Mouse (Mus musculus) forebrain, embryonic 11.5 days (tissue): ENCODE data around the gene Tmem135. TPM values are rescaled to one million over a fixed set of nuclear protein-coding genes. Genes with fewer than 3 reads are reported as not detected.

Experiments used
- ATAC-seq: fragments of 200-750 bp; cut with Nextera tagmentation; replicated peaks from 2 replicates; pipeline ENCODE4 v1.8.0; 2017; ENCODE audit warnings: moderate TSS enrichment; ENCODE audit not compliant: low FRiP score
- DNase-seq: peaks from one replicate; pipeline ENCODE4 v3.0.0-alpha.2; 2017; ENCODE audit warnings: low spot score
- H3K27ac ChIP-seq: fragments of 300-500 bp; sonication (generic); 2 replicates; pipeline ENCODE4 v1.5.1; 2014; ENCODE audit warnings: low read depth, low read length
- H3K27me3 ChIP-seq: fragments of 300-500 bp; sonication (generic); 2 replicates; pipeline ENCODE4 v1.6.1; 2014; ENCODE audit warnings: mild to moderate bottlenecking, low read length, mixed read lengths; ENCODE audit not compliant: control insufficient read depth, insufficient read depth
- H3K36me3 ChIP-seq: fragments of 300-500 bp; sonication (generic); 2 replicates; pipeline ENCODE4 v1.6.1; 2014; ENCODE audit warnings: mild to moderate bottlenecking, low read length, moderate library complexity, mixed read lengths; ENCODE audit not compliant: control insufficient read depth, insufficient read depth
- H3K4me1 ChIP-seq: fragments of 300-500 bp; sonication (generic); replicated peaks from 2 replicates; pipeline ENCODE4 v1.6.1; 2014; ENCODE audit warnings: low read length, mixed read lengths; ENCODE audit not compliant: control insufficient read depth, insufficient read depth
- H3K4me2 ChIP-seq: fragments of 300-500 bp; sonication (generic); 2 replicates; pipeline ENCODE4 v1.6.1; 2014; ENCODE audit warnings: low read depth, mild to moderate bottlenecking, low read length, moderate library complexity, mixed read lengths; ENCODE audit not compliant: severe bottlenecking
- H3K4me3 ChIP-seq: fragments of 300-500 bp; sonication (generic); 2 replicates; pipeline ENCODE4 v1.5.1; 2014; ENCODE audit warnings: low read depth, low read length
- H3K9ac ChIP-seq: fragments of 300-500 bp; sonication (generic); 2 replicates; pipeline ENCODE4 v1.6.1; 2014; ENCODE audit warnings: low read length
- H3K9me3 ChIP-seq: fragments of 300-500 bp; sonication (generic); 2 replicates; pipeline ENCODE4 v1.6.1; 2016; ENCODE audit warnings: low read length, mixed read lengths; ENCODE audit not compliant: control insufficient read depth
- WGBS: fragments of 180-500 bp; shearing (Covaris S2); extraction: QIAGEN DNeasy Blood & Tissue Kit; methylation state at CpG from one replicate; pipeline ENCODE4 v1.1.7; 2014; 5-methylcytosine and 5-hydroxymethylcytosine counted together
- polyA plus RNA-seq: library from polyadenylated mRNA; unstranded; fragments of >200 nt; fragmentation: Nextera tagmentation; extraction: Ambion mirVana; gene quantifications from 2 replicates; pipeline ENCODE4 v1.2.1, GENCODE M21; 2014

Gene Tmem135
- polyA plus RNA-seq, 1 experiment from 2014 or later: 16.2 TPM

GRCm38 (mm10) chr7:89253317-89253716 is 150.7 kb downstream of the Tmem135 start:
- 92% methylated on average over 2 of the region's 2 CpGs for WGBS
- H3K4me1 ChIP-seq: no peaks in the 10 kb centered on the region
- no peak overlapping the region for H3K4me3 ChIP-seq
- ATAC-seq (no peak), DNase-seq (no peak)
- no peak overlapping the region for H3K27ac ChIP-seq
- H3K4me2 ChIP-seq: no peak overlapping the region
- no peak overlapping the region for H3K9ac ChIP-seq
- no peaks in the 10 kb centered on the region for H3K36me3 ChIP-seq
- no peaks in the 10 kb centered on the region for H3K27me3 ChIP-seq
- H3K9me3 ChIP-seq: no peaks in the 10 kb centered on the region

GRCm38 (mm10) chr7:89251880-89252453 is 152.1 kb downstream of the Tmem135 start:
- WGBS: 90% methylated on average over 4 of the region's 4 CpGs
- no peak for ATAC-seq
- no peaks in the 10 kb centered on the region for H3K36me3 ChIP-seq

GRCm38 (mm10) chr7:89248135-89248850 is 155.7 kb downstream of the Tmem135 start:
- Histone ChIP-seq H3K27ac (no peak overlapping the region), H3K27me3 (no peaks in the 10 kb centered on the region), H3K9me3 (no peaks in the 10 kb centered on the region), H3K4me3 (no peak overlapping the region), H3K9ac (no peak overlapping the region), H3K4me2 (no peak overlapping the region), H3K4me1 (no peaks in the 10 kb centered on the region), H3K36me3 (no peaks in the 10 kb centered on the region)
- ATAC-seq (no peak), DNase-seq (no peak)
- 69% methylated on average over 7 of the region's 7 CpGs for WGBS

More at GRCm38 (mm10) chr7:89251880-89252453, 152.1 kb downstream of the Tmem135 start:
- no peak for DNase-seq
- no peak overlapping the region for H3K27ac ChIP-seq
- no peaks in the 10 kb centered on the region for H3K27me3 ChIP-seq
- H3K9ac ChIP-seq: no peak overlapping the region
- H3K4me1 ChIP-seq: no peaks in the 10 kb centered on the region
- H3K4me2 ChIP-seq: no peak overlapping the region
- no peak overlapping the region for H3K4me3 ChIP-seq
- no peaks in the 10 kb centered on the region for H3K9me3 ChIP-seq

GRCm38 (mm10) chr7:89247012-89247710 is 156.9 kb downstream of the Tmem135 start:
- H3K9me3 ChIP-seq: no peaks in the 10 kb centered on the region
- 94% methylated on average over 2 of the region's 2 CpGs for WGBS
- H3K36me3 ChIP-seq: no peaks in the 10 kb centered on the region
- DNase-seq: no peak
- no peaks in the 10 kb centered on the region for H3K27me3 ChIP-seq
- H3K9ac ChIP-seq: no peak overlapping the region
- H3K4me3 ChIP-seq: no peak overlapping the region
- no peaks in the 10 kb centered on the region for H3K4me1 ChIP-seq
- no peak for ATAC-seq
- no peak overlapping the region for H3K4me2 ChIP-seq
- H3K27ac ChIP-seq: no peak overlapping the region

GRCm38 (mm10) chr7:89242565-89242964 is 161.5 kb downstream of the Tmem135 start:
- Histone ChIP-seq H3K4me1 (no peaks in the 10 kb centered on the region), H3K9me3 (no peaks in the 10 kb centered on the region), H3K36me3 (no peaks in the 10 kb centered on the region), H3K4me2 (no peak overlapping the region), H3K27me3 (no peaks in the 10 kb centered on the region), H3K4me3 (no peak overlapping the region), H3K27ac (no peak overlapping the region), H3K9ac (no peak overlapping the region)
- ATAC-seq (no peak), DNase-seq (no peak)
- 92% methylated on average over 4 of the region's 4 CpGs for WGBS

- no peaks in the 10 kb centered on the region for H3K36me3 ChIP-seq
- WGBS: 86% methylated on average over 2 of the region's 2 CpGs
- H3K4me3 ChIP-seq: no peak overlapping the region
- H3K4me1 ChIP-seq: no peaks in the 10 kb centered on the region
- no peak overlapping the region for H3K9ac ChIP-seq
- H3K27ac ChIP-seq: no peak overlapping the region
- ATAC-seq (no peak), DNase-seq (no peak)
- no peaks in the 10 kb centered on the region for H3K27me3 ChIP-seq
- no peak overlapping the region for H3K4me2 ChIP-seq
- H3K9me3 ChIP-seq: no peaks in the 10 kb centered on the region
Measured at GRCm38 (mm10) chr7:89242143-89242542, 161.9 kb downstream of the Tmem135 start.

DNA sequence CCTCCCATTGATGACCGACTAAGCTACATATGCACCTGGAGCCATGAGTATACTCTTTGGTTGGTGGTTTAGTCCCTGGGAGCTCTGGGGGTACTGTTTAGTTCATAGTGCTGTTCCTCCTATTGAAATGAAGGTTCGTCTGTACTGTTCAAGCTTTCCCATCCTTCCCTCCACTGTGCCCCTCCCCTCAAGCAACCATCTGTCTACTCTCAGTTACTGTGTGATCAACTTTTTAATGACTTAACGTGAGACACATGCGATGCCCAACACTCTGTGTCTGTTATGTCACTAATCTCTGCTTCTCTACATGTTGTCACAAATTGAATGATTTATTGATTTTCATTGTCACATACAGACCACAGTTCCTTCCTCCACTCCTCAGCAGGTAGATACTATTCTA is 164.4 kb downstream of the Tmem135 start:
- Histone ChIP-seq H3K4me3 (no peak overlapping the region), H3K9ac (no peak overlapping the region), H3K4me1 (no peaks in the 10 kb centered on the region), H3K27ac (no peak overlapping the region), H3K36me3 (no peaks in the 10 kb centered on the region), H3K27me3 (no peaks in the 10 kb centered on the region), H3K9me3 (no peaks in the 10 kb centered on the region), H3K4me2 (no peak overlapping the region)
- DNase-seq: no peak
- ATAC-seq: no peak
- WGBS: 90% methylated on average over 4 of the region's 4 CpGs

DNA sequence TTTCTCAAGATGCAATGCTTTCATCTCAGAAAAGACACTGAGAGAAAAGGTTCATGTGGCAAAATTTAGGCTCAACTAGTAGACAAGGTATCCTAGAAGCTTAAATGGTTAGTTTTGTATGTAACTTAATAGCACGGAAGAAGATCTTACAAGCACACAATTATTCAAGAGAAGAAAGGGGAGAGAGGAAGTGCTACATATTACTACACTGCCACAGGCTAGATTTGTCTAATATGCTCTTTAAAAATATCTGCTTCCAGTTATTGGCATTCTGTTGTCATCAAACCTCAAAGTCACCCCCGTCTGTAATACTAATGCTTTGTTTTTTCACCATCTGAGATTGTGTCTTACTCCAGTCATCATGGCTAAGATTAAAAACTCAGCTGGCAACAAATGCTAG is 167.4 kb downstream of the Tmem135 start:
- no peak for ATAC-seq
- Histone ChIP-seq H3K4me1 (no peaks in the 10 kb centered on the region), H3K4me3 (no peak overlapping the region), H3K9me3 (no peaks in the 10 kb centered on the region), H3K27ac (no peak overlapping the region), H3K27me3 (no peaks in the 10 kb centered on the region), H3K4me2 (no peak overlapping the region), H3K9ac (no peak overlapping the region), H3K36me3 (no peaks in the 10 kb centered on the region)
- WGBS: 94% methylated on average over 2 of the region's 2 CpGs
- DNase-seq: no peak
